Mouse (Mus musculus) adrenal gland, adult (tissue): Measurements from ENCODE around the gene Gabrg3.

Source experiments
- DNase-seq, 2 experiments: peaks; one replicate each; pipeline ENCODE4 v3.0.0; 2022 to 2023; ENCODE audit warnings: low spot score in 1 of 2; ENCODE audit not compliant: inconsistent age in 2 of 2

Gabrg3 gene

DNA sequence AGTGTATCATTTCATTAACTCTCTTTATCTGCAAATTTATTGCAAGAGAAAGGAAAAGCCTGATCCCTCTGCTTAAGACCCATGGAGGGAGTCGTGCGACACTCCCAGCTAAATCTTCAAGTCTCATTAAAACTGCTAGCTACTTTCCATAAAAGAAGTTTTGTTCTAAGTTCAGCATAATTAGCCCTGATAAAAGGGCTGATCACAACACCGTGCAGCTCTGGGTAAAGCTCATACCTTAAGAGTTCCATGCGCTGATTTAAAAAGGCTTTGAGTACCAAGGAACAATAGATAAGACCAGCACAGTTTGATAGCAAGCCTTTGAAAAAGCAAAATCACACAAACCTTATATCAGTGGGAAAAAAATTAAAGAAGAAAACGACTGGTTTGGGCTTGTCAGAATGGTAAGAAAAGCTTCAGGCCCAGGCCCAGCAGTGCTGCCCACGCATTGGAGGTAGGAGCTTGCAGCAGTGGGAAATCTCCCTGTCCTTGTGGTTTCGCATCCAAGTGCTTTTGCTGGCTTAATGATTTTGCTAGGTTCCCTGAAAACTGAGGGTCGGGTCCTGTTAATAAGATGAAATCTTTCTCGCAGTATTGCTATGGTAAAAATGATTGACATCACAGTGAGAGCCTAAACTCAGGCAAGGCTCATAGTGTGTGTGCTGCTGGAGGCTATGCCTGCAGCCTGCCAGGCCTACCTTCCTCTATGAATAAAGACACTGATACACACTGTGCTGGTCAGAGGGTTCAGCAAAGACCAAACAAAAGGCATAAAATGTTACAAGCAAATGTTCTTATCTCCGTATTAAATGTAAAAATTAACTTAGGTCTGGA, 621.2 kb downstream of the Gabrg3 start:
- no peak for DNase-seq

DNA sequence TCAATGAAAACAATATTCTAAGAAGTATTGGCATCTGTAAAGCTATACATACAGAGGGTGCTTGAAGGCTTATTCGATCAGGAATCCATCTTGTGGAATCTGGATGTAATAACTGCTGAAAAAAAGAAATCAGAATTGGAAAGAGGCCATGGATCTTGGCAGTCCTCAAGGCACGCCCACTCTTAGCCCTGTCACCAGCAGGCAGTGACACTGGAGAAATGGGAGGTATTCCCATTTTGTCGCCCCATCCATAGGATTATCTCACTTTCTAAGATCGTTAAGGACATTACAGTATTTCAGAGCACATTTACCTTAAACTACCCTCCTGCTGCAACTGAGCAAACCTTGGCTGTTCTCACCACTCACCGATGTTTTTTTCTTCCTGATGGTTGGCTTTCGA, 657.8 kb downstream of the Gabrg3 start:
- DNase-seq: no peak
